ENCODE assay signal across 8 mouse cellular contexts in the genomic region with DNA sequence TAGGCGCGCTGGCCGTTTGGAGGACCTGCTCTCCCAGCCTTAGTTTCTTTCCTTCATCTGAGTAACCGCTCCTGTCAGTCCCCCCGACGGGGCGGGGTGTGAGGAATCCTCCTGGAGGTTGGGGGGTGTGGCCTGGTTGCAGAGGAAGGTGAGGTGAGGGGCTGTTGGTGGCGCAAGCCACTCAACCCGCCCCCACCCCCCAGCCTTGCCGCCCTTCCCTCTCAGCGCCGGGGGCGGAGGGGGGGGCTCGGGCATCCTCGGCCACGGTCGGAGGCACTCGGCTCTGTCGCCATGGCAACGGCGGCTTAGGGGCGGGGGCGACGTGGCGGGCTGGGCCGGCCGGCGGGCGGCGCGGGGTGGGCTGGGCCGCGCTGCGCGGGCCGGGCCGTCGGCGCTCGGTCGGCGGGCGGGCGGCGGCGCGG.
DNase-seq lines count a peak whose midpoint lies in the region; ATAC-seq lines count a peak whose summit lies in the region.

No protein-coding gene starts in this region.

- no peaks in the 10 kb centered on the region for H3K36me3 ChIP-seq in forebrain, embryonic 13.5 days (ENCODE audit: poor library complexity, severe bottlenecking)
- H3K36me3 ChIP-seq in hindbrain, embryonic 10.5 days, result 0 out of 2 replicates have a peak, but pooled peaks cover 3% of the 10 kb centered on the region

- WGBS in forebrain, embryonic 13.5 days, result under 1% methylated on average over 9 of the region's 47 CpGs
- 2% methylated on average over 41 of the region's 47 CpGs for WGBS in hindbrain, embryonic 10.5 days

- peak overlapping the region; percentile 92 for H3K4me3 ChIP-seq in forebrain, embryonic 13.5 days
- H3K4me3 ChIP-seq in hindbrain, embryonic 10.5 days, result peak overlapping the region; percentile 93

- no peaks in the 10 kb centered on the region for H3K27me3 ChIP-seq in forebrain, embryonic 13.5 days
- H3K27me3 ChIP-seq in hindbrain, embryonic 10.5 days (ENCODE audit: insufficient read depth, poor library complexity, severe bottlenecking), result no peaks in the 10 kb centered on the region

- H3K9me3 ChIP-seq in forebrain, embryonic 13.5 days (replicated peaks), result no peaks in the 10 kb centered on the region
- H3K9me3 ChIP-seq in hindbrain, embryonic 10.5 days, result no peaks in the 10 kb centered on the region

- DNase-seq in spleen, adult 18-20 months, result peak; percentile 32 to 44
- DNase-seq in spleen, adult 12 weeks (ENCODE audit: low spot score), result no peak
- peak; percentile 89 for DNase-seq in hindbrain, embryonic 10.5 days (ENCODE audit: low spot score)
- DNase-seq in layer of hippocampus, postnatal 36 days, result peak; percentile 47 to 56
- DNase-seq in lung, postnatal 25 days (ENCODE audit: low spot score), result peak; percentile 63
- DNase-seq in retina, postnatal 1 day, result peak; percentile 92
- DNase-seq in urinary bladder, postnatal 14 days (ENCODE audit: low spot score), result peak; percentile 87

- H3K4me1 ChIP-seq in forebrain, embryonic 13.5 days, result peaks cover 53% of the 10 kb centered on the region
- peaks cover 59% of the 10 kb centered on the region for H3K4me1 ChIP-seq in hindbrain, embryonic 10.5 days (replicated peaks)

- peak overlapping the region; percentile 93 for H3K4me2 ChIP-seq in forebrain, embryonic 13.5 days

- peak overlapping the region; percentile 96 for H3K9ac ChIP-seq in forebrain, embryonic 13.5 days

- peak; percentile 84 for ATAC-seq in forebrain, embryonic 13.5 days

- H3K27ac ChIP-seq in forebrain, embryonic 13.5 days, result peak overlapping the region; percentile 14; the same call in 1 of the 2 replicates
- peak overlapping the region; percentile 97 for H3K27ac ChIP-seq in hindbrain, embryonic 10.5 days
